Mouse (Mus musculus): ENCODE measurements around the gene Mb21d2.

- TF ChIP-seq NRF1 (IDR thresholded peaks at IDR 0.05; ENCODE audit: insufficient read depth, low read depth, low read length, poor library complexity, severe bottlenecking) (no peak), CTCF (IDR thresholded peaks at IDR 0.05 in 2 of 3, conservative IDR thresholded peaks at IDR 0.05 in 1 of 3; ENCODE audit: control insufficient read depth in 1 of 3, insufficient read depth in 1 of 3, low read depth in 2 of 3, low read length in 3 of 3, poor library complexity in 1 of 3, severe bottlenecking in 1 of 3) (no peak), GATA1 (IDR thresholded peaks at IDR 0.05; ENCODE audit: low read depth, low read length) (no peak), POLR2A (IDR thresholded peaks at IDR 0.05; ENCODE audit: control insufficient read depth in 1 of 2, insufficient read depth in 1 of 2, low read depth in 1 of 2, low read length in 2 of 2, poor library complexity in 1 of 2) (no peak), TBP (IDR thresholded peaks at IDR 0.05; ENCODE audit: low read depth, low read length) (no peak), MAZ (IDR thresholded peaks at IDR 0.05; ENCODE audit: low read depth, low read length) (no peak), ZKSCAN1 (IDR thresholded peaks at IDR 0.05; ENCODE audit: low read depth, low read length) (no peak), NELFE (IDR thresholded peaks at IDR 0.05; ENCODE audit: low read depth, low read length) (no peak), ELF1 (IDR thresholded peaks at IDR 0.05; ENCODE audit: low read depth, low read length) (no peak)
Measured at GRCm38 (mm10) chr16:28898509-28899160, 30.8 kb downstream of the Mb21d2 start.
